Mouse (Mus musculus): ENCODE measurements around the gene Tomm22.
A peak's percentile ranks its signal among the peaks of the same experiment; 100 is the strongest.

DNA sequence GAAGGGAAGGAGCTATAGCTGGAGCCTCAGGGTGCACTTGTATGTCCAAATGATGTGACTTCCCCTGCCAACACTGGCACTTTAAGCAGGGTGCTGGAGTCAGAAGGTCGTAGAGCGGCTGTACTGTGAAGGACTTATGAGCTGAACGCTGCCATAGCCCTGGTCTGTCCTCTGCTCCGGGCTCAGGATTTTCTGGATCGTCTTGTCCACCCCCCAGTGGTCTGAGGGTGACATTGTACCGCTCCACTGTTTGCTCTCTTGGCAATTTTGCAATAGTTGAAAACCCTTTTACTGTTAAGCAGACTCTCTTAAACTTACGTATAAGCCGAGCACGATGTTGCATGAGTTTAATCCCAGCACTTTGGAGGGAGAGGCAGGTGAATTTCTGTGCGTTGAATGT lies 1.5 kb upstream of the Tomm22 start:
- peak; percentile 10 for TF ChIP-seq CTCF (IDR thresholded peaks at IDR 0.05; ENCODE audit: low read depth, low read length)
- no peak for TF ChIP-seq POLR2A (IDR thresholded peaks at IDR 0.05; ENCODE audit: insufficient read depth, low read length)
- no peak for TF ChIP-seq EP300 (IDR thresholded peaks at IDR 0.05; ENCODE audit: insufficient read depth, low read depth, low read length)

Data from ES-Bruce4 (cell line).